Mouse (Mus musculus) heart, postnatal 0 days (tissue): ENCODE results near the gene Mcee. TPM values are rescaled to one million over a fixed set of nuclear protein-coding genes. Genes with fewer than 3 reads are reported as not detected.

Experiments used
- ATAC-seq: fragments of 200-750 bp; cut with Nextera tagmentation; 2 replicates; pipeline ENCODE4 v1.8.0; 2017; ENCODE audit warnings: low read depth, moderate number of reproducible peaks, moderate library complexity; ENCODE audit not compliant: insufficient read depth
- DNase-seq: peaks from one replicate; pipeline ENCODE4 v3.0.0-alpha.2; 2016; ENCODE audit warnings: low spot score
- H3K27ac ChIP-seq: fragments of 300-500 bp; sonication (generic); 2 replicates; pipeline ENCODE4 v1.5.1; 2014; ENCODE audit warnings: low read depth, mild to moderate bottlenecking
- H3K27me3 ChIP-seq: fragments of 300-500 bp; sonication (generic); 2 replicates; pipeline ENCODE4 v1.6.1; 2014; ENCODE audit warnings: low read length, mixed read lengths; ENCODE audit not compliant: control insufficient read depth, insufficient read depth
- H3K36me3 ChIP-seq: fragments of 300-500 bp; sonication (generic); replicated peaks from 2 replicates; pipeline ENCODE4 v1.6.1; 2014; ENCODE audit warnings: low read length, mixed read lengths; ENCODE audit not compliant: control insufficient read depth, insufficient read depth
- H3K4me1 ChIP-seq: fragments of 300-500 bp; sonication (generic); 2 replicates; pipeline ENCODE4 v1.6.1; 2014; ENCODE audit warnings: antibody characterized with exemption; ENCODE audit not compliant: control insufficient read depth, insufficient read depth
- H3K4me2 ChIP-seq: fragments of 300-500 bp; sonication (generic); 2 replicates; pipeline ENCODE4 v1.6.1; 2014; ENCODE audit warnings: low read depth, mild to moderate bottlenecking, low read length, moderate library complexity
- H3K4me3 ChIP-seq: fragments of 300-500 bp; sonication (generic); 2 replicates; pipeline ENCODE4 v1.5.1; 2014; ENCODE audit warnings: low read depth, low read length
- H3K9ac ChIP-seq: fragments of 300-500 bp; sonication (generic); replicated peaks from 2 replicates; pipeline ENCODE4 v1.6.1; 2014; ENCODE audit warnings: low read depth, low read length, mixed read lengths
- H3K9me3 ChIP-seq: fragments of 300-500 bp; sonication (generic); replicated peaks from 2 replicates; pipeline ENCODE4 v1.6.1; 2016; ENCODE audit warnings: low read length; ENCODE audit not compliant: control insufficient read depth
- CTCF ChIP-seq: IDR thresholded peaks from 2 replicates; pipeline ENCODE4 v1.5.1; 2016; ENCODE audit warnings: antibody characterized with exemption, control low read depth, low read depth
- EP300 ChIP-seq: IDR thresholded peaks from 2 replicates; pipeline ENCODE4 v1.6.1; 2016; ENCODE audit warnings: antibody characterized with exemption, low read depth
- WGBS: fragments of 180-500 bp; shearing (Covaris S2); extraction: QIAGEN DNeasy Blood & Tissue Kit; methylation state at CpG from one replicate; pipeline ENCODE4 v1.1.7; 2014; 5-methylcytosine and 5-hydroxymethylcytosine counted together
- polyA plus RNA-seq: library from polyadenylated mRNA; unstranded; fragments of >200 nt; fragmentation: Nextera tagmentation; extraction: Ambion mirVana; gene quantifications from 2 replicates; pipeline ENCODE4 v1.2.1, GENCODE M21; 2015
- total RNA-seq: library from RNA; depleted of rRNA; stranded (reverse); fragments of >200 nt; gene quantifications from 2 replicates; pipeline ENCODE4 v1.2.3, GENCODE M21; 2014; ENCODE audit warnings: low replicate concordance

Mcee gene
- total and polyA plus RNA-seq, 2 experiments from 2014 or later: 13.2 to 218 TPM

DNA sequence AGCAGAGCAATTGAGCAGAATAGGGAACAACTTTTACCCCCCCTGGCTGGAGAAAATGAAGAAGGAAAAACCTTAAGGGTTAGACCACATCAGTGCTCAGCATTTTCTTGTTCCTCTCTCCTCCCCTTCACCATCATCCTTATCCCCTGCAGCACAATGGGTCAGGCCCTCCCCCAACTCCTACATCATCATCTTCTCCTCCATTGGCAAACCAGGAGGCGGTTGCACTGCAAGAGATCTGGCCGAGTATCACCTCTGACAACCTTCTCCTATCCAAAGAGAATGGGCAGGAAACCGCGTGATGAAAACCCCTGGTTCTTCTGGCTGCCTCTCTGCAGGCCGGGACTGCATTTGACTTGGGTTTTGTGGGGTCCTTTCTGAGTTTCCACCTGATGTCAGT lies 35.7 kb upstream of the Mcee start:
- Histone ChIP-seq H3K9me3 (no peaks in the 10 kb centered on the region), H3K9ac (no peak overlapping the region), H3K4me1 (no peaks in the 10 kb centered on the region), H3K4me2 (no peak overlapping the region), H3K4me3 (no peak overlapping the region), H3K27ac (no peak overlapping the region), H3K27me3 (no peaks in the 10 kb centered on the region), H3K36me3 (peaks cover 49% of the 10 kb centered on the region)
- ATAC-seq: no peak
- no peak for DNase-seq
- 86% methylated on average over 5 of the region's 5 CpGs for WGBS
- TF ChIP-seq EP300 (no peak), CTCF (no peak)

DNA sequence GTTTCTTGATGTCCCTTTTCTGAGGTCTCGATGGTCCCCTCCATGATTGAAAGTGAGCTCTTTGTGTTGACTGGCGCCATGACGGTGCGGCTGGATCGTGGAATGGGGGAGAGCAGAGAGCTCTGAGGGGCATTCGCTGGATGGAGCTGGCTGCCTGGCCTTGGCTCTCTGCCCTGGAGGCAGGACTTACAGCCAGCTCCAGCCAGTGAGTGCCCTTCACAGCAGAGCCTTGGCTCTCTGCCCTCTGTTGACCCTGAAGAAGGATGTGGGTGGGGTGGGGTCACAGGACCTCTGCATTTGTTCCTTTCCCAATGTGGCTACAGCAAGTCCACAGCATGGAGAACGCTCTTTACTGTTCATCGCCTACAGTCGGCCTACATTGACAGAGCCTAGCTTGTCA lies 35.0 kb upstream of the Mcee start:
- Histone ChIP-seq H3K9ac (no peak overlapping the region), H3K27ac (no peak overlapping the region), H3K36me3 (peaks cover 49% of the 10 kb centered on the region), H3K4me1 (no peaks in the 10 kb centered on the region), H3K9me3 (no peaks in the 10 kb centered on the region), H3K4me3 (no peak overlapping the region), H3K27me3 (no peaks in the 10 kb centered on the region), H3K4me2 (no peak overlapping the region)
- WGBS: 77% methylated on average over 9 of the region's 9 CpGs
- ATAC-seq (peak; percentile 60; the same call in 1 of the 2 replicates), DNase-seq (peak; percentile 8)
- TF ChIP-seq CTCF (no peak), EP300 (no peak)

DNA sequence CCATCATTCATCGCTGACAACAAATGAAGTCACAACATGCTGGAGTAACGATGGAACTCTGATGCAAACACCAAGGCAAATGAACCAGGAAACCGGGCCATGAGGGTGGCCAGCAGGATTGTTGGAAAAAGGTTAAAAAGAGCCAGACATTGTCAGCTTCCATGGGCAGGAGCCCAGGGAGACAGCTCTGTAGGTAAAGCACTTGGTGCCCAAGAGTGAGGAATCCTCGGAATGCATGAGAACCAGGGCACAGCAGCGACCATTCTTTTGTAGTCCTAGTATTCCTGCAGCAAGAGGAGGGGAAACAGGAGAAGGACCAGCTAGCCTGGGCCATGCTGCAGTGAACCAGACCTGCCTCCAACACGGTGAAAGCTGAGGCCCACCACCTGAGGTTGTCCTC lies 33.7 kb upstream of the Mcee start:
- no peak for DNase-seq
- Histone ChIP-seq H3K9me3 (no peaks in the 10 kb centered on the region), H3K36me3 (peaks cover 50% of the 10 kb centered on the region), H3K4me3 (no peak overlapping the region), H3K9ac (no peak overlapping the region), H3K4me2 (no peak overlapping the region), H3K27ac (no peak overlapping the region), H3K4me1 (no peaks in the 10 kb centered on the region), H3K27me3 (no peaks in the 10 kb centered on the region)
- ATAC-seq: no peak
- 74% methylated on average over 6 of the region's 6 CpGs for WGBS
- TF ChIP-seq EP300: no peak
- no peak for TF ChIP-seq CTCF

DNA sequence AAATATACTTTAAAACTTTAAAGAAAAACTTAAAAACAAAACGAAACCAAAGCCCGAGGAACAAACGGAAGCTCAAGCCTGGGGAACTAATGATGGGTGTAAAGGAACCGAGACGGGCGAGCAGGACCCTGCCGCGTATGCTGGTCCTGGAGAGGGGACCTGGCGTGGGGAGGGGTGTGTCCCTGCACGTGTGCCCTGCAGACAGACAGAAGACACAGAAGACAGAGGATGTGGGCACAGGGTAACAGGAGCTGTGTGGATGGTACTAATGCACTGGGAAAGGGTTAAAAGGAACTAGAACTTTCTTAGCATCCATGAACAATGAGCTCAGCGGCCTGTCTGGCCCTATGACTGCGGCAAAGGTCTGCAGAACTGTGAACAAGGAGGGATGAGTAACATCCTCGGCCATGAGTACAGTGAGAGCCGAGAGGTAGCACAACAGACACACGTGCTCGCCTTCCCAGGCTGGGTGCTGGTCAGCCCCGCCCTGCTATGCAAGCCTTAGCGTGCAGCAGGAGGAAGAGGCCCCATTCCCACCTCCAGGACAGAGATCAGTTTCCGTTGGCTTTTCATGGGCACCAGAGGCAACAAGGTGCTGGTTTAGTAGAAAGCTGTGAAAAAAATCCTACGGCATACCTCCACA lies 32.3 kb upstream of the Mcee start:
- no peaks in the 10 kb centered on the region for H3K9me3 ChIP-seq
- TF ChIP-seq EP300: no peak
- TF ChIP-seq CTCF: no peak
- no peak overlapping the region for H3K27ac ChIP-seq
- no peak overlapping the region for H3K9ac ChIP-seq
- no peak for DNase-seq
- 89% methylated on average over 20 of the region's 20 CpGs for WGBS
- no peak for ATAC-seq
- no peak overlapping the region for H3K4me2 ChIP-seq
- H3K27me3 ChIP-seq: no peaks in the 10 kb centered on the region
- H3K36me3 ChIP-seq: peaks cover 64% of the 10 kb centered on the region
- H3K4me3 ChIP-seq: no peak overlapping the region
- no peaks in the 10 kb centered on the region for H3K4me1 ChIP-seq

DNA sequence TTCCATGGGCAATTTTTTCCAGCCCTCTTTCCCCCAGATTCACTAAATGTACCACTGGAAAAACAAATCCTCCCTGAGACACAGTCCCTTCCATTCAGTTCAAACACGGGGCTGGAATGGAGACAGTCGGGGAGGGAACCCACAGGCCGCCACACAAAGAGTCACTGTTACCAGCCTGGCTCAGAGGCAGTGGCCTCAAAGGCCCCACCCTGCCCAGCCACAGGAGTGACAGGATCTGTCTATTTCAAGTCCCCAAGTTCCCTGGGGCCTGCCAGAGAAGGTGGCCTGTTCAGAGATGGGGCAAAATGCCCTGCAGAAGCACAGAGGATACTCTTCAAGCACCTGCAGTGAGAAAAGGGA lies 31.8 kb upstream of the Mcee start:
- no peak for ATAC-seq
- no peaks in the 10 kb centered on the region for H3K9me3 ChIP-seq
- no peak overlapping the region for H3K9ac ChIP-seq
- TF ChIP-seq EP300: no peak
- H3K4me3 ChIP-seq: no peak overlapping the region
- no peaks in the 10 kb centered on the region for H3K27me3 ChIP-seq
- H3K36me3 ChIP-seq: peaks cover 68% of the 10 kb centered on the region
- WGBS: 66% methylated on average over 3 of the region's 3 CpGs
- no peak overlapping the region for H3K27ac ChIP-seq
- no peaks in the 10 kb centered on the region for H3K4me1 ChIP-seq
- no peak for DNase-seq
- H3K4me2 ChIP-seq: no peak overlapping the region

DNA sequence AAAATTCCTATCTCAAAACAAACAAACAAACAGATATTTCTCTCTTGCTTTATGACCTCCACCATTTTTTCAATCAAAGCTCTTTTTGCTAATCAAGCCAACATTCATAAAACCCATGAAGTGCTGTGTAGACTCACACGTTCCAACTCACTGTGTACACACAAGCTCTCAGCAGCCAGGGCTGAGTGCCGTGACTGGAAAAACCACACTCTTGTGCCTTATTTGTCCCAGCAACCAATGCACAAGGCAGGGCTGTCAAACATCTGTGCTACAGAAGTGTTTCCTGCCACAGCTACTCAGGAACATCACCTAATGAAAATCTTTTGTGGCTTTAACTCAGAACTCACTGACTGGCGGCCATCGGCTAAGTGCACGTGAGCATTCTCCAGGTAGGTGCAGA lies 26.5 kb upstream of the Mcee start:
- DNase-seq: no peak
- Histone ChIP-seq H3K4me2 (no peak overlapping the region), H3K4me1 (no peaks in the 10 kb centered on the region), H3K27me3 (no peaks in the 10 kb centered on the region), H3K27ac (no peak overlapping the region), H3K9me3 (no peaks in the 10 kb centered on the region), H3K9ac (no peak overlapping the region), H3K36me3 (peaks cover 79% of the 10 kb centered on the region), H3K4me3 (no peak overlapping the region)
- TF ChIP-seq CTCF (no peak), EP300 (no peak)
- ATAC-seq: no peak
- WGBS: 90% methylated on average over 5 of the region's 5 CpGs
